Mouse (Mus musculus) MEL (cell line): ENCODE data around the gene Ezr. TPM values are rescaled to one million over a fixed set of nuclear protein-coding genes. Genes with fewer than 3 reads are reported as not detected.

ENCODE experiments used
- DNase-seq: peaks from one replicate; pipeline ENCODE4 v3.0.0; 2011; ENCODE audit warnings: low read depth, low spot score
- H3K27ac ChIP-seq: 2 replicates; pipeline ENCODE4 v1.5.1; 2012; ENCODE audit warnings: low read depth, mild to moderate bottlenecking, control low read depth, low read length, moderate library complexity; ENCODE audit not compliant: control insufficient read depth
- H3K27me3 ChIP-seq, 2 experiments: fragments of 150-350 bp in 1 of 2; sonication (generic) in 1 of 2; 2 replicates each; pipeline ENCODE4 v1.6.1; 2012; ENCODE audit warnings: low read length in 2 of 2, mild to moderate bottlenecking in 2 of 2, improper control_type of control experiment in 1 of 2, moderate library complexity in 1 of 2; ENCODE audit not compliant: insufficient read depth in 2 of 2, control insufficient read depth in 1 of 2
- H3K36me3 ChIP-seq, 2 experiments: 2 replicates each; pipeline ENCODE4 v1.6.1; 2012 to 2014; ENCODE audit warnings: low read length in 2 of 2, improper control_type of control experiment in 1 of 2, inconsistent platforms in 1 of 2, mild to moderate bottlenecking in 1 of 2; ENCODE audit not compliant: insufficient read depth in 2 of 2, control insufficient read depth in 1 of 2
- H3K4me1 ChIP-seq, 2 experiments: fragments of 150-350 bp in 1 of 2; sonication (generic) in 1 of 2; 2 replicates each; pipeline ENCODE4 v1.6.1; 2012; ENCODE audit warnings: low read length in 2 of 2, improper control_type of control experiment in 1 of 2, mild to moderate bottlenecking in 1 of 2; ENCODE audit not compliant: insufficient read depth in 2 of 2, control insufficient read depth in 1 of 2
- H3K4me3 ChIP-seq, 2 experiments: fragments of 150-350 bp in 1 of 2; sonication (generic) in 1 of 2; 2 replicates each; pipeline ENCODE4 v1.5.1; 2012; ENCODE audit warnings: low read depth in 2 of 2, low read length in 2 of 2, mild to moderate bottlenecking in 2 of 2, moderate library complexity in 2 of 2, control low read depth in 1 of 2, improper control_type of control experiment in 1 of 2; ENCODE audit not compliant: control insufficient read depth in 1 of 2, insufficient read depth in 1 of 2
- H3K79me2 ChIP-seq: 2 replicates; pipeline ENCODE4 v1.6.1; 2012; ENCODE audit warnings: mild to moderate bottlenecking, low read length, moderate library complexity; ENCODE audit not compliant: control insufficient read depth, poor library complexity, insufficient read depth
- H3K9ac ChIP-seq: 2 replicates; pipeline ENCODE4 v1.6.1; 2012; ENCODE audit warnings: low read depth, mild to moderate bottlenecking, control low read depth, low read length, moderate library complexity; ENCODE audit not compliant: control insufficient read depth, poor library complexity, severe bottlenecking
- H3K9me3 ChIP-seq: fragments of 150-350 bp; sonication (generic); replicated peaks from 2 replicates; pipeline ENCODE4 v1.6.1; 2012; ENCODE audit warnings: mild to moderate bottlenecking, low read length, improper control_type of control experiment, moderate library complexity; ENCODE audit not compliant: insufficient read depth
- CHD1 ChIP-seq: IDR thresholded peaks from 2 replicates; pipeline ENCODE4 v1.6.1; 2012; ENCODE audit warnings: low read depth, mild to moderate bottlenecking, inconsistent platforms, low read length, improper control_type of control experiment
- CTCF ChIP-seq, 3 experiments: IDR thresholded peaks in 2 of 3; conservative IDR thresholded peaks in 1 of 3; 2 replicates each; pipeline ENCODE4 v1.5.1; 2011 to 2012; ENCODE audit warnings: low read length in 3 of 3, low read depth in 2 of 3, mild to moderate bottlenecking in 2 of 3, improper control_type of control experiment in 1 of 3, inconsistent platforms in 1 of 3, mixed read lengths in 1 of 3, moderate library complexity in 1 of 3; ENCODE audit not compliant: control insufficient read depth in 1 of 3, insufficient read depth in 1 of 3, poor library complexity in 1 of 3, severe bottlenecking in 1 of 3
- E2F4 ChIP-seq: IDR thresholded peaks from 2 replicates; pipeline ENCODE4 v1.6.1; 2011; ENCODE audit warnings: low read depth, low read length, improper control_type of control experiment, borderline replicate concordance
- ELF1 ChIP-seq: IDR thresholded peaks from 2 replicates; pipeline ENCODE4 v1.6.1; 2014; ENCODE audit warnings: low read depth, mild to moderate bottlenecking, inconsistent platforms, low read length, improper control_type of control experiment, moderate library complexity
- EP300 ChIP-seq, 2 experiments: IDR thresholded peaks; 2 replicates each; pipeline ENCODE4 v1.6.1; 2011; ENCODE audit warnings: improper control_type of control experiment in 2 of 2, low read length in 2 of 2, low read depth in 1 of 2, mild to moderate bottlenecking in 1 of 2
- ETS1 ChIP-seq: IDR thresholded peaks from 2 replicates; pipeline ENCODE4 v1.6.1; 2012; ENCODE audit warnings: low read depth, mild to moderate bottlenecking, inconsistent platforms, low read length, improper control_type of control experiment, moderate library complexity
- GABPA ChIP-seq: IDR thresholded peaks from 2 replicates; pipeline ENCODE4 v1.6.1; 2012; ENCODE audit warnings: low read depth, mild to moderate bottlenecking, inconsistent platforms, low read length, improper control_type of control experiment, moderate library complexity
- JUND ChIP-seq: IDR thresholded peaks from 2 replicates; pipeline ENCODE4 v1.6.1; 2011; ENCODE audit warnings: low read depth, mild to moderate bottlenecking, improper control_type of control experiment, low read length
- MAFK ChIP-seq: IDR thresholded peaks from 2 replicates; pipeline ENCODE4 v1.6.1; 2011; ENCODE audit warnings: low read depth, mild to moderate bottlenecking, low read length, improper control_type of control experiment, borderline replicate concordance
- MAX ChIP-seq: IDR thresholded peaks from 2 replicates; pipeline ENCODE4 v1.6.1; 2011; ENCODE audit warnings: low read length, improper control_type of control experiment
- MEF2A ChIP-seq: IDR thresholded peaks from 2 replicates; pipeline ENCODE4 v1.6.1; 2014; ENCODE audit warnings: low read depth, mild to moderate bottlenecking, inconsistent platforms, low read length, improper control_type of control experiment; ENCODE audit not compliant: poor library complexity, insufficient replicate concordance, severe bottlenecking; ENCODE audit errors: extremely low read depth
- MYB ChIP-seq: IDR thresholded peaks from 2 replicates; pipeline ENCODE4 v1.6.1; 2011; ENCODE audit warnings: mild to moderate bottlenecking, low read depth, low read length, improper control_type of control experiment
- MYC ChIP-seq: IDR thresholded peaks from 2 replicates; pipeline ENCODE4 v1.6.1; 2011; ENCODE audit warnings: low read depth, mild to moderate bottlenecking, low read length, improper control_type of control experiment, moderate library complexity
- POLR2AphosphoS2 ChIP-seq: IDR thresholded peaks from 2 replicates; pipeline ENCODE4 v1.6.1; 2011; ENCODE audit warnings: low read length, improper control_type of control experiment
- SIN3A ChIP-seq: IDR thresholded peaks from 2 replicates; pipeline ENCODE4 v1.6.1; 2012; ENCODE audit warnings: low read length, improper control_type of control experiment, inconsistent platforms
- SMC3 ChIP-seq: IDR thresholded peaks from 2 replicates; pipeline ENCODE4 v1.6.1; 2011; ENCODE audit warnings: low read depth, low read length, improper control_type of control experiment
- TAL1 ChIP-seq: IDR thresholded peaks from 2 replicates; pipeline ENCODE4 v1.6.1; 2012; ENCODE audit warnings: mild to moderate bottlenecking, inconsistent platforms, low read length, moderate library complexity, mixed read lengths
- TBP ChIP-seq: IDR thresholded peaks from 2 replicates; pipeline ENCODE4 v1.8.0; 2011; ENCODE audit warnings: low read depth, low read length, improper control_type of control experiment
- TCF12 ChIP-seq: IDR thresholded peaks from 2 replicates; pipeline ENCODE4 v1.6.1; 2014; ENCODE audit warnings: low read depth, mild to moderate bottlenecking, inconsistent platforms, low read length, improper control_type of control experiment, moderate library complexity
- UBTF ChIP-seq: IDR thresholded peaks from 2 replicates; pipeline ENCODE4 v1.6.1; 2012; ENCODE audit warnings: low read depth, mild to moderate bottlenecking, inconsistent platforms, low read length, improper control_type of control experiment, moderate library complexity, borderline replicate concordance; ENCODE audit not compliant: insufficient read depth
- USF1 ChIP-seq: IDR thresholded peaks from 2 replicates; pipeline ENCODE4 v1.6.1; 2014; ENCODE audit warnings: low read depth, mild to moderate bottlenecking, inconsistent platforms, low read length, improper control_type of control experiment, moderate library complexity
- USF2 ChIP-seq, 2 experiments: IDR thresholded peaks; 2 replicates each; pipeline ENCODE4 v1.6.1; 2011 to 2012; ENCODE audit warnings: improper control_type of control experiment in 2 of 2, low read length in 2 of 2, borderline replicate concordance in 1 of 2, inconsistent platforms in 1 of 2, low read depth in 1 of 2, mild to moderate bottlenecking in 1 of 2; ENCODE audit not compliant: insufficient read depth in 1 of 2
- ZC3H11A ChIP-seq: IDR thresholded peaks from 2 replicates; pipeline ENCODE4 v1.6.1; 2012; ENCODE audit warnings: low read depth, mild to moderate bottlenecking, inconsistent platforms, low read length, improper control_type of control experiment
- ZKSCAN1 ChIP-seq: IDR thresholded peaks from 2 replicates; pipeline ENCODE4 v1.6.1; 2012; ENCODE audit warnings: low read depth, mild to moderate bottlenecking, inconsistent platforms, low read length, improper control_type of control experiment, moderate library complexity
- ZMIZ1 ChIP-seq: IDR thresholded peaks from 2 replicates; pipeline ENCODE4 v1.6.1; 2012; ENCODE audit warnings: low read depth, mild to moderate bottlenecking, inconsistent platforms, low read length, improper control_type of control experiment, moderate library complexity
- ZNF384 ChIP-seq: IDR thresholded peaks from 2 replicates; pipeline ENCODE4 v1.6.1; 2012; ENCODE audit warnings: low read depth, mild to moderate bottlenecking, inconsistent platforms, low read length, improper control_type of control experiment
- polyA plus RNA-seq, 2 experiments: library from polyadenylated mRNA; stranded (reverse) in 1 of 2; unstranded in 1 of 2; fragments of >175 nt in 1 of 2; fragments of >200 nt in 1 of 2; gene quantifications; 2 replicates each; pipeline versions ENCODE4 v1.2.1 to v1.2.4; 2012; ENCODE audit warnings: low replicate concordance in 2 of 2, low read depth in 1 of 2; ENCODE audit not compliant: insufficient read length in 2 of 2, insufficient read depth in 1 of 2, missing spikeins in 1 of 2
- total RNA-seq: library from RNA; depleted of rRNA; stranded (reverse); fragments of 300-350 nt; gene quantifications from 2 replicates; pipeline ENCODE4 v1.2.3, GENCODE M21; 2012

The Ezr gene
- total and polyA plus RNA-seq, 3 experiments = 48.7 to 88.7 TPM; not detected in 1

DNA sequence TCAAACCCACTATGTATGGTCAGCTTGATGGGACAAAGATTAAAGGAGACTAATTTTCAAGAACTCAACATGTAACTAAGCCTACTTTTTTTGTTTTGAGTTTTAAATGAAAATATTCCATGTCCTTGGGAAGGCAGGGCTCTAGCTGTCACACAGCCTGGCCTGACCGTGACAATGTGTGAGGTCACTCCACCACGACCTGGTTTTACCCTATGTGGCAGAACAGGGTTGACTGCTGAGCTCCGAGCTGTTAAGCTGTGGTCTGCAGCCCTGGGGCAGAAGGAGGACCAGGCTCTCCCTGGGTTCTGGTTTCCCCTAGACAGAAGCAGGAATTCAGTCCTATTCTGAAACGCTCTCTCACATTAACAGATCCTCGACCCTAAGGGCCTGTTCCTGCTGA lies 14.8 kb downstream of the Ezr start:
- H3K9me3 ChIP-seq = no peaks in the 10 kb centered on the region
- no peaks in the 10 kb centered on the region for H3K27me3 ChIP-seq
- peaks cover 0 to 4% of the 10 kb centered on the region in 2 experiments; a peak in 1 of 4 replicates for H3K36me3 ChIP-seq
- H3K9ac ChIP-seq = no peak overlapping the region
- H3K79me2 ChIP-seq = peaks cover 17% of the 10 kb centered on the region; the same call in 1 of the 2 replicates
- no peak overlapping the region for H3K4me3 ChIP-seq
- no peak for DNase-seq
- TF ChIP-seq CHD1 (no peak), ZC3H11A (no peak), USF1 (no peak), MAFK (no peak), MAX (no peak), ZNF384 (no peak), JUND (no peak), E2F4 (no peak), USF2 (IDR thresholded peaks at IDR 0.05; ENCODE audit: borderline replicate concordance in 1 of 2, insufficient read depth in 1 of 2, low read depth in 1 of 2, low read length in 2 of 2) (no peak), ELF1 (no peak), ETS1 (no peak), POLR2AphosphoS2 (no peak), EP300 (IDR thresholded peaks at IDR 0.05; ENCODE audit: low read depth in 1 of 2, low read length in 2 of 2) (no peak), MYC (no peak), CTCF (IDR thresholded peaks at IDR 0.05 in 2 of 3, conservative IDR thresholded peaks at IDR 0.05 in 1 of 3; ENCODE audit: control insufficient read depth in 1 of 3, insufficient read depth in 1 of 3, low read depth in 2 of 3, low read length in 3 of 3, poor library complexity in 1 of 3, severe bottlenecking in 1 of 3) (no peak), TBP (no peak), MYB (no peak), SMC3 (no peak)
- H3K27ac ChIP-seq = no peak overlapping the region
- peaks cover 0 to 2% of the 10 kb centered on the region in 2 experiments; a peak in 1 of 4 replicates for H3K4me1 ChIP-seq

DNA sequence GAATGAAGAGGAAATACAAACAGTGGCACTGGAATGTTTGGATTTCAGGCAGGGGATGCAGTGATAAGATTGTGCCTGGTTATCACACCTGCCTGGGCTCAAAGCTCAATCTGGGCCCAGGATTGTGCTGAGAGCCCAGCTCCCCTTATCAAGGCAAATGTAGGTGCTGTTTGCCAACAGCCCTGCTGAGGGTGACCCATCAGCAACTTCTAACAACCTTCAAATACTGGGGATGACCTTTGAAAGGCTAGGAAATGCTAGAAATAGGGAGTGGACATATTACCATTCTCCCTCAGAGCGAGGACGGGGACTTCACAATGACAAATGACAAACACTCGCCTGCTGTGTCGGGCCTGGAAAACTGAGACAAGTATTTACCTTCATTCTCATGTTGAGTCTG lies 15.8 kb downstream of the Ezr start:
- no peak for DNase-seq
- no peak overlapping the region for H3K9ac ChIP-seq
- no peaks in the 10 kb centered on the region for H3K9me3 ChIP-seq
- no peak overlapping the region for H3K4me3 ChIP-seq
- TF ChIP-seq ZMIZ1 = no peak
- no peak for TF ChIP-seq TAL1
- TF ChIP-seq CHD1 = no peak
- no peak for TF ChIP-seq ZKSCAN1
- no peak for TF ChIP-seq UBTF
- TF ChIP-seq TBP = no peak
- TF ChIP-seq TCF12 = no peak
- no peak for TF ChIP-seq MEF2A
- no peak for TF ChIP-seq ELF1
- no peak for TF ChIP-seq GABPA
- no peak for TF ChIP-seq SIN3A
- H3K27ac ChIP-seq = no peak overlapping the region
- H3K79me2 ChIP-seq = peaks cover 20% of the 10 kb centered on the region; the same call in 1 of the 2 replicates
- no peaks in the 10 kb centered on the region for H3K27me3 ChIP-seq
- peaks cover 0 to 5% of the 10 kb centered on the region in 2 experiments; a peak in 2 of 4 replicates for H3K36me3 ChIP-seq
- H3K4me1 ChIP-seq = peaks cover 0 to 2% of the 10 kb centered on the region in 2 experiments; a peak in 1 of 4 replicates
